Mouse (Mus musculus) forebrain, postnatal 0 days (tissue): Measurements from ENCODE around the gene Vmn1r205. TPM values are rescaled to one million over a fixed set of nuclear protein-coding genes. Genes with fewer than 3 reads are reported as not detected.
"Not testable (repeated sequence)": the region's sequence is repeated elsewhere in the genome, so short reads cannot be mapped to it uniquely, and the experiment has no call there.

Experiments used
- ATAC-seq: fragments of 200-750 bp; cut with Nextera tagmentation; 2 replicates; pipeline ENCODE4 v1.8.0; 2017; ENCODE audit warnings: mild to moderate bottlenecking, moderate library complexity
- DNase-seq: peaks from one replicate; pipeline ENCODE4 v3.0.0-alpha.2; 2015
- H3K27ac ChIP-seq: fragments of 300-500 bp; sonication (generic); 2 replicates; pipeline ENCODE4 v1.5.1; 2014; ENCODE audit warnings: low read depth, mild to moderate bottlenecking, antibody characterized with exemption, low read length, moderate library complexity, mixed read lengths
- H3K27me3 ChIP-seq: fragments of 300-500 bp; sonication (generic); 2 replicates; pipeline ENCODE4 v1.6.1; 2014; ENCODE audit warnings: mild to moderate bottlenecking, low read length, mixed read lengths; ENCODE audit not compliant: insufficient read depth
- H3K36me3 ChIP-seq: fragments of 300-500 bp; sonication (generic); 2 replicates; pipeline ENCODE4 v1.6.1; 2014; ENCODE audit warnings: mild to moderate bottlenecking, moderate library complexity; ENCODE audit not compliant: insufficient read depth
- H3K4me1 ChIP-seq: fragments of 300-500 bp; sonication (generic); 2 replicates; pipeline ENCODE4 v1.6.1; 2014; ENCODE audit warnings: antibody characterized with exemption; ENCODE audit not compliant: insufficient read depth
- H3K4me2 ChIP-seq: fragments of 300-500 bp; sonication (generic); 2 replicates; pipeline ENCODE4 v1.6.1; 2014; ENCODE audit warnings: low read depth, mild to moderate bottlenecking, moderate library complexity
- H3K4me3 ChIP-seq: fragments of 300-500 bp; sonication (generic); 2 replicates; pipeline ENCODE4 v1.5.1; 2014; ENCODE audit warnings: low read depth, low read length, mixed read lengths
- H3K9ac ChIP-seq: fragments of 300-500 bp; sonication (generic); 2 replicates; pipeline ENCODE4 v1.6.1; 2014; ENCODE audit warnings: mild to moderate bottlenecking
- H3K9me3 ChIP-seq: fragments of 300-500 bp; sonication (generic); 2 replicates; pipeline ENCODE4 v1.6.1; 2016; ENCODE audit warnings: low read length
- CTCF ChIP-seq: sonication (generic); IDR thresholded peaks from 2 replicates; pipeline ENCODE4 v1.5.1; 2016; ENCODE audit warnings: antibody characterized with exemption, control low read depth, low read depth
- WGBS: fragments of 180-500 bp; shearing (Covaris S2); extraction: QIAGEN DNeasy Blood & Tissue Kit; methylation state at CpG from one replicate; pipeline ENCODE4 v1.1.7; 2014; 5-methylcytosine and 5-hydroxymethylcytosine counted together
- polyA plus RNA-seq: library from polyadenylated mRNA; unstranded; fragments of >200 nt; fragmentation: Nextera tagmentation; extraction: Ambion mirVana; gene quantifications from 2 replicates; pipeline ENCODE4 v1.2.1, GENCODE M21; 2015
- total RNA-seq: library from RNA; depleted of rRNA; stranded (reverse); fragments of >200 nt; gene quantifications from 2 replicates; pipeline ENCODE4 v1.2.3, GENCODE M21; 2014; rRNA removed

The Vmn1r205 gene
- total RNA-seq (not detected in 2 replicates), polyA plus RNA-seq (not detected in 2 replicates)

GRCm38 (mm10) chr13:22592900-22593299, at the start of gene Vmn1r205:
Gene Vmn1r205 (minus strand): TSS chr13:22593000.
- Histone ChIP-seq H3K27ac (no peak within 1 kb of the TSS), H3K4me2 (no peak within 1 kb of the TSS), H3K9ac (no peak within 1 kb of the TSS), H3K4me3 (no peak within 1 kb of the TSS), H3K27me3 (no peaks in the 10 kb centered on the region), H3K4me1 (no peaks in the 10 kb centered on the region), H3K9me3 (no peaks in the 10 kb centered on the region), H3K36me3 (no peaks in the 10 kb centered on the region)
- DNase-seq, result no peak
- TF ChIP-seq CTCF, result no peak
- no peak for ATAC-seq
- WGBS, result 88% methylated on average over 3 of the region's 3 CpGs

- ATAC-seq, H3K4me1 ChIP-seq, H3K4me2 ChIP-seq, H3K4me3 ChIP-seq, H3K27ac ChIP-seq, H3K9me3 ChIP-seq, DNase-seq, H3K9ac ChIP-seq, H3K36me3 ChIP-seq, H3K27me3 ChIP-seq: not testable (repeated sequence)
Observed at GRCm38 (mm10) chr13:22624151-22624550, 31.4 kb upstream of the Vmn1r205 start, which contains the start of gene Vmn1r206. Gene Vmn1r206 (minus strand): TSS chr13:22624251.

- 84% methylated on average over 14 of the region's 14 CpGs for whole genome bisulfite sequencing
- not testable (repeated sequence) for H3K4me2 ChIP-seq, DNase-seq, H3K9ac ChIP-seq, H3K27ac ChIP-seq, H3K27me3 ChIP-seq, ATAC-seq, H3K4me3 ChIP-seq, H3K4me1 ChIP-seq, H3K9me3 ChIP-seq, H3K36me3 ChIP-seq
Observed at GRCm38 (mm10) chr13:22583336-22583735, 9.5 kb downstream of the Vmn1r205 start.

- not testable (repeated sequence) for H3K4me3 ChIP-seq, H3K27ac ChIP-seq, H3K4me1 ChIP-seq, H3K9me3 ChIP-seq, H3K9ac ChIP-seq, H3K36me3 ChIP-seq, H3K4me2 ChIP-seq, DNase-seq, ATAC-seq, H3K27me3 ChIP-seq
- WGBS, result 82% methylated on average over 3 of the region's 3 CpGs
Observed at GRCm38 (mm10) chr13:22574911-22575310, 17.9 kb downstream of the Vmn1r205 start.

- not testable (repeated sequence) for H3K9ac ChIP-seq, ATAC-seq, H3K4me3 ChIP-seq, H3K27ac ChIP-seq, H3K4me1 ChIP-seq, H3K36me3 ChIP-seq, H3K27me3 ChIP-seq, H3K9me3 ChIP-seq, H3K4me2 ChIP-seq, DNase-seq
- 74% methylated on average over 1 of the region's 1 CpGs for WGBS
Observed at GRCm38 (mm10) chr13:22552898-22553297, 39.9 kb downstream of the Vmn1r205 start, which contains the start of gene Vmn1r204. Gene Vmn1r204 (plus strand): TSS chr13:22553198.

Other genes starting within 250 kb of the Vmn1r205 start
- gene Vmn1r198, start 242.6 kb downstream of the Vmn1r205 start, total RNA-seq, result not detected in 2 replicates
- gene Vmn1r198, start 242.6 kb downstream of the Vmn1r205 start, polyA plus RNA-seq, result not detected in 2 replicates
- gene Vmn1r199, start 213.2 kb downstream of the Vmn1r205 start, total RNA-seq, result not detected in 2 replicates
- gene Vmn1r199, start 213.2 kb downstream of the Vmn1r205 start, polyA plus RNA-seq, result not detected in 2 replicates
- gene Vmn1r200, start 202.6 kb downstream of the Vmn1r205 start, total RNA-seq, result not detected in 2 replicates
- 0.16 TPM in 1 of 2 replicates, not detected in the other for gene Vmn1r200, start 202.6 kb downstream of the Vmn1r205 start, polyA plus RNA-seq
- gene Vmn1r201, start 121.1 kb downstream of the Vmn1r205 start, total RNA-seq, result not detected in 2 replicates
- gene Vmn1r201, start 121.1 kb downstream of the Vmn1r205 start, polyA plus RNA-seq, result not detected in 2 replicates
- not detected in 2 replicates for gene Vmn1r202, start 87.6 kb downstream of the Vmn1r205 start, total RNA-seq
- gene Vmn1r202, start 87.6 kb downstream of the Vmn1r205 start, polyA plus RNA-seq, result not detected in 2 replicates
- not detected in 2 replicates for gene Vmn1r203, start 74.9 kb downstream of the Vmn1r205 start, total RNA-seq
- not detected in 2 replicates for gene Vmn1r203, start 74.9 kb downstream of the Vmn1r205 start, polyA plus RNA-seq
- gene Vmn1r204, start 39.8 kb downstream of the Vmn1r205 start, total RNA-seq, result not detected in 2 replicates
- gene Vmn1r204, start 39.8 kb downstream of the Vmn1r205 start, polyA plus RNA-seq, result not detected in 2 replicates
- not detected in 2 replicates for gene Vmn1r206, start 31.3 kb upstream of the Vmn1r205 start, total RNA-seq
- not detected in 2 replicates for gene Vmn1r206, start 31.3 kb upstream of the Vmn1r205 start, polyA plus RNA-seq
- 0.05 TPM in 1 of 2 replicates, not detected in the other for gene Vmn1r207-ps, start 136.6 kb upstream of the Vmn1r205 start, total RNA-seq
- not detected in 2 replicates for gene Vmn1r207-ps, start 136.6 kb upstream of the Vmn1r205 start, polyA plus RNA-seq
- gene Vmn1r208, start 184.4 kb upstream of the Vmn1r205 start, total RNA-seq, result not detected in 2 replicates
- not detected in 2 replicates for gene Vmn1r208, start 184.4 kb upstream of the Vmn1r205 start, polyA plus RNA-seq
- not detected in 2 replicates for gene Vmn1r209, start 216.7 kb upstream of the Vmn1r205 start, total RNA-seq
- not detected in 2 replicates for gene Vmn1r209, start 216.7 kb upstream of the Vmn1r205 start, polyA plus RNA-seq
- gene Vmn1r210, start 238.3 kb upstream of the Vmn1r205 start, total RNA-seq, result not detected in 2 replicates
- not detected in 2 replicates for gene Vmn1r210, start 238.3 kb upstream of the Vmn1r205 start, polyA plus RNA-seq